Mouse (Mus musculus): ENCODE results near the gene Zfp819. TPM values are rescaled to one million over a fixed set of nuclear protein-coding genes. Genes with fewer than 3 reads are reported as not detected.

Zfp819 gene
- 0.47 and 0.57 TPM in 2 replicates for polyA plus RNA-seq (2012; rRNA removed)

DNA sequence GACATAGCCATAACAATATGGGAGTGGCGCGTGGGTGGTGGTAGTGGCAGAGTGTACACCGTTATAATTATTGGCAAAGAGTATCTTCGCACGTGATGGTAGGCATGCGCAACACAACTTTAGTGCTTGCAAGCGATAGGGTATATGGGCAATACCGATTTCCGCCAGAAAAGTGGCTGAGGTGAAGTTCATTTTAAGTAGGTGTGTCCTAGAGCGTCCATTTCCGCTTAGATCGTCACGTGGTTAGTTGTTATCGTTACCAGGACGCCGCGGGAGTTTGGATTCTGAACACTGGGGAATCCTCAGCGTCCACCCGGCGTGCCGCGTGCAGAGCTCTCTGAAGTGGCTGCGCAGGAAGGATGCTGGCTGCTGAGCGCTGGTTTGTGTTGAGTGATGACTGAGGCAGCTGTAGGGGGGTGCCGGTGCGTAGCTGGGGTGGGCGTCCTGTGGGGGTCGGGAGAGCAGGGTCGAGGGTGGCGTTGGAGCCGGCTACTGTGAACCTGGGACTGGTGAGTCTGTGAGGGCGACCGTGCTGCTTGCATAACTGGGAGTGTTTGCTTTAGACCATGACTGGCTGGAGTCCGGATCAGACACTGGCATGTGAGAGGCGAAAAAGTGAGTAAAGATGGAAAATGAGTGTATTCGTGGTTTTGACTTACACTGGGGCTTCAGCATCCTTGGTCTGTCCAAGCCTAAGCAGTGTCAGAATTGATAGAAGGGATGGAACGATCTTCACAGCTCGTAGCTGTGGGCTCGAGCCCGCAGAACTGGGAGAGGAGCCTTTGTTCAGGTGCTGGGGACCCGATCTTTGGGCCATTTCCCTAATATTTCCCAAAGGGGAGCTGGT is at the start of gene Zfp819:
Zfp819 (plus strand) TSS at position 274 of the 847 bp plus-strand sequence.
- TF ChIP-seq POLR2A (IDR thresholded peaks at IDR 0.05; ENCODE audit: borderline replicate concordance, extremely low read depth, insufficient read depth, insufficient read length, poor library complexity, severe bottlenecking), result no peak
- no peak for TF ChIP-seq CTCF (IDR thresholded peaks at IDR 0.05; ENCODE audit: borderline replicate concordance, extremely low read depth, insufficient read depth, insufficient read length)
- peak; percentile 88 for DNase-seq (ENCODE audit: low read depth)

DNA sequence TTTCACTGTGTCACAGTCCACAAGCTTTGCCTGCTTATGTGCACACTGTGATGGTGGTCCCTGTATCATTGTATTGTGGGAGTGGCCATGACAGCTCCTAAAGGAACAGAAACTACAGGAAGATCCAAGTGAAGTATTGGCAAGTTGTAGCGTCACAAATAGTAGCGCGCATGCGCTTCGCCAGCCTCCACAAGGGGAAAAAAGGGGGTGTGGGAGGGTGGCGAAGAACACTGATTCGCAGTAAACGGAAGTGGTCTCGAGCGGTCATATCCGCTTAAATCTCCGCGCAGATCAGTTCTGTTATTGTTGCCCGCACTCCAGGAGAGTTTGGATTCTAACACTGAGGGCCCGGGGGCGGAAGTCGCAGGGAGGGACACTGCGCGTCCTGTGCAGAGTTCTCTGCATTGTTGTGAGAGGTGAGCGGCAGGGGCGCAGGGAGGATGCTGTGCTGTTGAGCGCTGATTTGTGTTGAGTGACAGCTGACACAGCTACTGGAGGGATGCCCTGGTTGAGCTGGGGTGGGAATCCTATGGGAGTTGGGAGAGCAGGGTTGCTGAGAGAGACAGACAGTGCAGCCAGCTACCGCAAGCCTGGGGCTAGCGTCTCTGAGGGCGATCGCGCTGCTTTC is 44.8 kb upstream of the Zfp819 start, which contains the start of gene Zfp658:
Zfp658 (plus strand) TSS at position 251 of the 628 bp plus-strand sequence.
- TF ChIP-seq CTCF (IDR thresholded peaks at IDR 0.05; ENCODE audit: borderline replicate concordance, extremely low read depth, insufficient read depth, insufficient read length) (0 out of 2 replicates have a peak, but pooled peaks have one; percentile 3), POLR2A (IDR thresholded peaks at IDR 0.05; ENCODE audit: borderline replicate concordance, extremely low read depth, insufficient read depth, insufficient read length, poor library complexity, severe bottlenecking) (no peak)
- peak; percentile 98 for DNase-seq (ENCODE audit: low read depth)

DNA sequence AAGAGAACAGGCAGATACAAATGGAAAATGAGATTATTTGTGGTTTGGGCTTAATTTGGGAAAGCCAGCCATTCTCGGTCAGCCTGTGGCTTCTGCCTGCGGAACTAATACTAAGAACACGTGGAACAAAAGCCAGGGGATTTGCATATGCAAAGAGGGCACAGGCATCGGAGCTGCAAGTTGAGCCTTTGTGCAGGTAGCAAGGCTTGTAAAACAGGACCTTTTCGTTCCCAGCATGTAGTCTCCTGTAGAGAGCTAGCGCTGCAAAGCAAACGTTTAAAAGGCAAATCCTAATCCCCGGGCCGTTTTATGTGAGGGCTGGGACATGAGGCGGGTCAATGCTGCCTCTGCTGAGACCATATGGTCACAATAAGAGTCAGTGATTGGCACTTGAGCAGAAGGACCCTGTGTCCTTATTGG is 44.3 kb upstream of the Zfp819 start:
- TF ChIP-seq POLR2A (IDR thresholded peaks at IDR 0.05; ENCODE audit: borderline replicate concordance, extremely low read depth, insufficient read depth, insufficient read length, poor library complexity, severe bottlenecking) (no peak), CTCF (IDR thresholded peaks at IDR 0.05; ENCODE audit: borderline replicate concordance, extremely low read depth, insufficient read depth, insufficient read length) (no peak)
- DNase-seq (ENCODE audit: low read depth), result peak; percentile 72

DNA sequence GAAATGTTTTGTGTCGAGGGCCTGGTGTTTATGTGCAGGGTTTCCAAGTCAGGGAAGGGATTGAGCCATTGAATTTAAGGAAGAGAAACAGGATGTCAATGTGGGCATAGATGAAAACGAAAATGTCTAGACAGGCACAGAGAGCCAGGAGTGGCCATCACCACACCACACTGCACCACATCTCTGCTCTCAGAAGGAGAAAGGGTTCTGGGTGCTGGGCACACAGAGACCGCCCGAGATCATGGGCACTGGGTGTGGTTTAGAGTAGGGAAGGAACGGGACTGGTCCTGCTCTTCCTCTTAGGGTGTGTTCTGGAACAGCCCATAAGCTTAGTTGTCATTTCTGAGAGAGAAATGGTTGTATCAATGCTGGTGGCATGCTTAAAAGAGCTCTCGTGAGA is 43.7 kb upstream of the Zfp819 start:
- DNase-seq (ENCODE audit: low read depth), result no peak
- no peak for TF ChIP-seq POLR2A (IDR thresholded peaks at IDR 0.05; ENCODE audit: borderline replicate concordance, extremely low read depth, insufficient read depth, insufficient read length, poor library complexity, severe bottlenecking)
- no peak for TF ChIP-seq CTCF (IDR thresholded peaks at IDR 0.05; ENCODE audit: borderline replicate concordance, extremely low read depth, insufficient read depth, insufficient read length)

DNA sequence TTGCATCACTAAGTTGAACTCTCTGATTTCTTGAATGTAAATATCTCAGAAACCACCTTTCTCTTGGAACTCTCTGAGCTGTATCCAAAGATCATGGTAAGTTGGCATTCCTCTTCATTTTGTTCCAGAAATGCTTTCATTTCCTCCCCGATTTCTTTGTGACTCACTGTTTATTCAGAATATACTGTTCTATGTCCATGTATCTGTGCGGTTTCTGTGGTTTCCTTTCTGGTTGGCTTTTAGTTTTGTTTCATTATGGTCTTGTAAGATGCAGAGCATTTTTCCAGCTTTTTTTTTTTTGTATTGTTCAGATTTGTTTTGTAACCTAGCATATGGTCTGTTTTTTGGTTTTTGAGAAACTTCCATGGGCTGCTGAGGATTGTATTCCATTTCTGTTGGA is 35.8 kb upstream of the Zfp819 start:
- no peak for DNase-seq (ENCODE audit: low read depth)
- TF ChIP-seq POLR2A (IDR thresholded peaks at IDR 0.05; ENCODE audit: borderline replicate concordance, extremely low read depth, insufficient read depth, insufficient read length, poor library complexity, severe bottlenecking), result no peak
- TF ChIP-seq CTCF (IDR thresholded peaks at IDR 0.05; ENCODE audit: borderline replicate concordance, extremely low read depth, insufficient read depth, insufficient read length), result no peak

DNA sequence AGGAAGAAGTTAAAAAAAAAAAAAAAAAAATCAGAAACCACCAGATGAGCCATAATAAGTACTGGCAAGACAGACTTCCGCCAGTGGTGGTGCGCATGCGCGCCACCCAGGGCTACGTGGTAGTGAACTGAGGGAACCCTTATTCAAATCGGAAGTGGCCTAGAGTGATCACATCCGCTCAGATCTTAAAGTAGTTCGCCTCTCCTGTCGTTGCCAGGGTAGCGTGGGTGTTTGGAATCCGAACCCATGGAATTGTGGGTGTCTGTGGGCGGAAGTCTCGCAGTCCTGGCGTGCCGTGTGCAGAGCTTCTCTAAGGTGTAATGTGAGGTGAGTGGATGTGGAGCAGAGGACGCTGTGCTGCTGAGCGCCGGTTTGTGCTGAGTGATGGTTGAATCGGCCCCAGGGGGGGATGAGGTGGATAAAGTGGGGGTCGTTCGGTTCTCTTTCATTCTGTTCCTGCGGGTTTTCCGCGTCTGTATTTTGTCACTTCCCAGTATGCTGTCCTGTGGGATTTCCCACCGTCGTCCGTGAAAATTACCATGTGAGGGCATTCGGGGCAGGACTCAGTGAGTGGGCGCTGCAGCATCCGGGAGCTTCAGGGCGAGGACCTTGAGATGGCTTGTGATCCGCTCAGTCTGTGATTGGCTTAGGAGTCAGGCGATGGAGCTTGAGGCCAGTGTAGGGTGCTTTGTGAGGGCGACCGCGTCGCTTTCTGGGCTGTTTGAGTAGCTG is 27.4 kb upstream of the Zfp819 start, which contains the start of gene Zfp719:
Zfp719 (plus strand) TSS at position 171 of the 732 bp plus-strand sequence.
- DNase-seq (ENCODE audit: low read depth), result peak; percentile 99
- TF ChIP-seq CTCF (IDR thresholded peaks at IDR 0.05; ENCODE audit: borderline replicate concordance, extremely low read depth, insufficient read depth, insufficient read length) (no peak), POLR2A (IDR thresholded peaks at IDR 0.05; ENCODE audit: borderline replicate concordance, extremely low read depth, insufficient read depth, insufficient read length, poor library complexity, severe bottlenecking) (no peak)

DNA sequence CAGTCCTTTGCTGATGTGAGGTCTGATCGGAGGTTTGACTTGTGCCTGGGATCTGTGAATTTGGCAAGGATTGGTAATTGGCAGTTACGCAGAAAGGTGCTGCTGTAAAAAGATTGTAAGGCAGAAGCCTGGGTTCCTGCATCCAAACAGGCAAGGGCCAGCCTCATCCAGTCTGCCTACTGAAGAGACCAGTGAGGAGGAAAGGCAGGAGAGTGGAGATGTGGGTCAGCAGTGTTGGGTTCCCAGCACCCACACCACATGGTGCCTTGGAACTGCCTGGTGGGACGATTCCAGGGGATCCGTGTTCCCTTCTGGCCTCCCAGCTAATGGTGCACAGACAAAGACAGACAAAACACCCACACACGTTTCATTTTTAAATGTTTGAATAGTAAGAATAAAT is 26.4 kb upstream of the Zfp819 start:
- TF ChIP-seq CTCF (IDR thresholded peaks at IDR 0.05; ENCODE audit: borderline replicate concordance, extremely low read depth, insufficient read depth, insufficient read length) (no peak), POLR2A (IDR thresholded peaks at IDR 0.05; ENCODE audit: borderline replicate concordance, extremely low read depth, insufficient read depth, insufficient read length, poor library complexity, severe bottlenecking) (no peak)
- peak; percentile 4 for DNase-seq (ENCODE audit: low read depth)

DNA sequence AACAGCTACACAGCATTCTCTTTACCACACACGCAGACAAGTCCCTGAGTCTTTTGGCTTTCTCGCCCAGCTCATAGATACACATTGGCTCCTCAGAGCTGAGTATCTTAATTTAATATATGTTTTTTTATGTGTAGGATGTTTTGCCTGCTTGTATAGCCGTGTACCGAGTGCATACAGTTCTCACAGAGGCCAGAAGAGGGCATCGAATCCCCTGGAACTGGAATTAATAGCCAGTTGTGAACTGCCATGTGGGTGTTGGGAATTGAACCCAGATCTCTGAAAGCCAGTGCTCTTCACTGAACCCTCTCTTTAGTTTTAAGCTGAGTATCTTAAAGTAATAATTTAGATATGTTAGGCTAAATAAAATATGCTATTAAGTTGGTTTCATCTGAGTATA is 22.2 kb upstream of the Zfp819 start:
- TF ChIP-seq CTCF (IDR thresholded peaks at IDR 0.05; ENCODE audit: borderline replicate concordance, extremely low read depth, insufficient read depth, insufficient read length) (no peak), POLR2A (IDR thresholded peaks at IDR 0.05; ENCODE audit: borderline replicate concordance, extremely low read depth, insufficient read depth, insufficient read length, poor library complexity, severe bottlenecking) (no peak)
- no peak for DNase-seq (ENCODE audit: low read depth)

DNA sequence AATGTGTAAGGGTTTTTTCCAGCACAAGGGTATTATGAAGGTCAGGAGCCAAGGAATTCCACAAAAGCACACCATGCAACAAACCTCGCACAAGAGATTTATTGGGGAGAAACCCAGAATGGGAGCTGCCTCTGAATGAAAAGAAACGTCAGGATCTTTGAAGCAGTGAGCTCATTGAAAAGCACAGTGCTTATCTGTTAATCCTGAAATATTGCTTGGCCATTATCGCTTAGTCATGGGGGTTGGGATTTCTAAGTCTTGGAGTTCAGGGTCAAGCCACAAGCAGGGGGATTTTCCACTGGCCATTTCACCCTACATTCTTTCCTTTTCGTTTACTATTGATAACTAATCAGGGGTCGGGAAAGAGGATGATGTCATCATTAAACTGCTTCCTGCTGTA is 5.1 kb upstream of the Zfp819 start:
- TF ChIP-seq CTCF (IDR thresholded peaks at IDR 0.05; ENCODE audit: borderline replicate concordance, extremely low read depth, insufficient read depth, insufficient read length) (no peak), POLR2A (IDR thresholded peaks at IDR 0.05; ENCODE audit: borderline replicate concordance, extremely low read depth, insufficient read depth, insufficient read length, poor library complexity, severe bottlenecking) (no peak)
- DNase-seq (ENCODE audit: low read depth), result peak; percentile 37

DNA sequence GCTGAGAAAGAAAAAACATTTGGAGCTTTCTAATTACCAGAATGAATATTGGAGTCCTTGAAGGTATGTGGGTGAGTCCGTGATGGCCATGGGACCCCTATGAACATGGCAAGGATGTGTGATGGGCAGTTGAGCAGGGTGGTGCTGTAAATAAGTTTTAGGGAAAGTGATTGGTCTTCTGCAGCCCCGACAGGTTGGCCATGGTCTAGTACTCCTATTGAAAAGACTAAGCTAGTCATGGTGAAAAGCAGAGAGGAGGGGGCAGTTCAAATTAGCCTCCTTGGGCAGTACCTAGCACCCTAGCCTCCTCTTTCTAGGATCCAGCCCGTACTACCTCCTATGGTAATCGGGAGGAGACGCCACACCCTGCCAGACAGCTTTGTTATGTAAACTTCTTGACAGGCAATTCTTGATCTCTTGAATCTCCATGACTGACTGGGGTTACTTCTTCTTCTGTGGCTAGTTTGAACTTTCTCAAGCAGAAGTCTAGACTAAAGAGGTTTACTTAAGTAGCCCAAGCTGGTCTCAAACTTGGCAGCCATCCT is 846 bp downstream of the Zfp819 start:
- TF ChIP-seq POLR2A (IDR thresholded peaks at IDR 0.05; ENCODE audit: borderline replicate concordance, extremely low read depth, insufficient read depth, insufficient read length, poor library complexity, severe bottlenecking), result no peak
- no peak for TF ChIP-seq CTCF (IDR thresholded peaks at IDR 0.05; ENCODE audit: borderline replicate concordance, extremely low read depth, insufficient read depth, insufficient read length)
- DNase-seq (ENCODE audit: low read depth), result no peak
